Mouse (Mus musculus): ENCODE results near the gene Ntn1. TPM values are rescaled to one million over a fixed set of nuclear protein-coding genes. Genes with fewer than 3 reads are reported as not detected.

Gene Ntn1
- polyA plus RNA-seq, 1 experiment: 15.6 TPM

GRCm38 (mm10) chr11:68228941-68229665, 171.5 kb downstream of the Ntn1 start:
- no peaks in the 10 kb centered on the region for H3K36me3 ChIP-seq (ENCODE audit: control insufficient read depth, insufficient read depth)
- no peak overlapping the region for H3ac ChIP-seq (ENCODE audit: control insufficient read depth, insufficient read length)
- no peaks in the 10 kb centered on the region for H3K79me2 ChIP-seq (ENCODE audit: control insufficient read depth, insufficient read depth)
- no peak overlapping the region for H3K4me2 ChIP-seq (ENCODE audit: low read depth)
- no peaks in the 10 kb centered on the region for H3K27me3 ChIP-seq (ENCODE audit: control insufficient read depth, insufficient read depth, insufficient read length)
- H3K4me3 ChIP-seq: no peak overlapping the region
- TF ChIP-seq MYOD1 (IDR thresholded peaks at IDR 0.05; ENCODE audit: control insufficient read depth in 1 of 3, insufficient read length in 2 of 3, low read depth in 2 of 3) (no peak), USF1 (IDR thresholded peaks at IDR 0.05; ENCODE audit: low read depth) (no peak), MAX (IDR thresholded peaks at IDR 0.05; ENCODE audit: low read depth) (no peak), MYOG (IDR thresholded peaks at IDR 0.05; ENCODE audit: control insufficient read depth in 1 of 3, insufficient read depth in 1 of 3, insufficient read length in 2 of 3, low read depth in 2 of 3) (no peak), CEBPB (IDR thresholded peaks at IDR 0.05; ENCODE audit: insufficient read depth, poor library complexity, severe bottlenecking) (no peak), POLR2AphosphoS2 (IDR thresholded peaks at IDR 0.05; ENCODE audit: insufficient read length, low read depth) (no peak), TCF12 (IDR thresholded peaks at IDR 0.05; ENCODE audit: insufficient read depth, poor library complexity, severe bottlenecking) (no peak), POLR2A (IDR thresholded peaks at IDR 0.05; ENCODE audit: insufficient read length, low read depth) (no peak), TCF3 (IDR thresholded peaks at IDR 0.05; ENCODE audit: insufficient read length, low read depth) (no peak), SRF (IDR thresholded peaks at IDR 0.05; ENCODE audit: control insufficient read depth, insufficient read length, low read depth) (no peak), REST (IDR thresholded peaks at IDR 0.05; ENCODE audit: insufficient read depth, insufficient read length) (no peak), E2F4 (IDR thresholded peaks at IDR 0.05; ENCODE audit: insufficient read depth) (no peak)

- no peak for TF ChIP-seq USF1 (IDR thresholded peaks at IDR 0.05; ENCODE audit: low read depth)
- Histone ChIP-seq H3K36me3 (ENCODE audit: control insufficient read depth, insufficient read depth) (no peaks in the 10 kb centered on the region), H3K4me3 (no peak overlapping the region), H3K27me3 (ENCODE audit: control insufficient read depth, insufficient read depth, insufficient read length) (no peaks in the 10 kb centered on the region), H3K79me2 (ENCODE audit: control insufficient read depth, insufficient read depth) (no peaks in the 10 kb centered on the region), H3ac (ENCODE audit: control insufficient read depth, insufficient read length) (no peak overlapping the region), H3K4me2 (ENCODE audit: low read depth) (no peak overlapping the region)
Measured at GRCm38 (mm10) chr11:68227837-68228236, 172.8 kb downstream of the Ntn1 start.

DNA sequence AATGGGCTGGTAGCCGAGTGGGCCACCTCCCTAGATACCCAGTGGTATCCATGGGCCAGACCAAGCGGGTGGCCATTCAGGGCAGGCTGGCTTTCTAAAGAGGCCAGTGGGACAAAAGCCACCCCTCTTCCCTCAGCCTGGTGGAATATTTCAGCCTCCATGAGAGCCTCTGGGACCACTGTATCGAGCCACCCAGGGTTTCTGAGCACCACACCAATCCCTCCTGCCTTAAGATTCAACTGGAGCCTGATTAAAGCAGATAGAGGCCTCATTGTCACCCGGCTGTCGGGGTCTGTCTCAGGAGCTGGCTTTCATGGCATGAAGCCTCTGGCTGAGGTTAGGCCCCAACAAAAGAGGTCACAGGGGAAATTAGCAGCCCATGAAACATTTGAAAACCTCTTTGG, 174.0 kb downstream of the Ntn1 start:
- TF ChIP-seq SRF (IDR thresholded peaks at IDR 0.05; ENCODE audit: control insufficient read depth, insufficient read length, low read depth) (no peak), MYOD1 (IDR thresholded peaks at IDR 0.05; ENCODE audit: control insufficient read depth in 1 of 3, insufficient read length in 2 of 3, low read depth in 2 of 3) (no peak), POLR2A (IDR thresholded peaks at IDR 0.05; ENCODE audit: insufficient read length, low read depth) (no peak), MAX (IDR thresholded peaks at IDR 0.05; ENCODE audit: low read depth) (no peak), TCF12 (IDR thresholded peaks at IDR 0.05; ENCODE audit: insufficient read depth, poor library complexity, severe bottlenecking) (no peak), REST (IDR thresholded peaks at IDR 0.05; ENCODE audit: insufficient read depth, insufficient read length) (no peak), TCF3 (IDR thresholded peaks at IDR 0.05; ENCODE audit: insufficient read length, low read depth) (no peak), MYOG (IDR thresholded peaks at IDR 0.05; ENCODE audit: control insufficient read depth in 1 of 3, insufficient read depth in 1 of 3, insufficient read length in 2 of 3, low read depth in 2 of 3) (no peak), CEBPB (IDR thresholded peaks at IDR 0.05; ENCODE audit: insufficient read depth, poor library complexity, severe bottlenecking) (no peak), USF1 (IDR thresholded peaks at IDR 0.05; ENCODE audit: low read depth) (no peak), E2F4 (IDR thresholded peaks at IDR 0.05; ENCODE audit: insufficient read depth) (no peak)
- H3K36me3 ChIP-seq (ENCODE audit: control insufficient read depth, insufficient read depth): no peaks in the 10 kb centered on the region
- no peaks in the 10 kb centered on the region for H3K79me2 ChIP-seq (ENCODE audit: control insufficient read depth, insufficient read depth)
- H3K4me2 ChIP-seq (ENCODE audit: low read depth): no peak overlapping the region
- H3K4me3 ChIP-seq: no peak overlapping the region
- H3ac ChIP-seq (ENCODE audit: control insufficient read depth, insufficient read length): no peak overlapping the region
- no peaks in the 10 kb centered on the region for H3K27me3 ChIP-seq (ENCODE audit: control insufficient read depth, insufficient read depth, insufficient read length)

GRCm38 (mm10) chr11:68223143-68223542, 177.5 kb downstream of the Ntn1 start:
- Histone ChIP-seq H3ac (ENCODE audit: control insufficient read depth, insufficient read length) (no peak overlapping the region), H3K4me2 (ENCODE audit: low read depth) (no peak overlapping the region), H3K36me3 (ENCODE audit: control insufficient read depth, insufficient read depth) (no peaks in the 10 kb centered on the region), H3K27me3 (ENCODE audit: control insufficient read depth, insufficient read depth, insufficient read length) (no peaks in the 10 kb centered on the region), H3K4me3 (no peak overlapping the region), H3K79me2 (ENCODE audit: control insufficient read depth, insufficient read depth) (no peaks in the 10 kb centered on the region)
- TF ChIP-seq MAX (IDR thresholded peaks at IDR 0.05; ENCODE audit: low read depth) (no peak), POLR2A (IDR thresholded peaks at IDR 0.05; ENCODE audit: insufficient read length, low read depth) (no peak), E2F4 (IDR thresholded peaks at IDR 0.05; ENCODE audit: insufficient read depth) (no peak), TCF12 (IDR thresholded peaks at IDR 0.05; ENCODE audit: insufficient read depth, poor library complexity, severe bottlenecking) (no peak), CEBPB (IDR thresholded peaks at IDR 0.05; ENCODE audit: insufficient read depth, poor library complexity, severe bottlenecking) (no peak)

- TF ChIP-seq CEBPB (IDR thresholded peaks at IDR 0.05; ENCODE audit: insufficient read depth, poor library complexity, severe bottlenecking): no peak
- no peak for TF ChIP-seq MAX (IDR thresholded peaks at IDR 0.05; ENCODE audit: low read depth)
- no peak for TF ChIP-seq MYOG (IDR thresholded peaks at IDR 0.05; ENCODE audit: control insufficient read depth in 1 of 3, insufficient read depth in 1 of 3, insufficient read length in 2 of 3, low read depth in 2 of 3)
- TF ChIP-seq TCF12 (IDR thresholded peaks at IDR 0.05; ENCODE audit: insufficient read depth, poor library complexity, severe bottlenecking): no peak
- no peak for TF ChIP-seq USF1 (IDR thresholded peaks at IDR 0.05; ENCODE audit: low read depth)
- TF ChIP-seq SRF (IDR thresholded peaks at IDR 0.05; ENCODE audit: control insufficient read depth, insufficient read length, low read depth): no peak
- no peak for TF ChIP-seq E2F4 (IDR thresholded peaks at IDR 0.05; ENCODE audit: insufficient read depth)
- no peak for TF ChIP-seq POLR2A (IDR thresholded peaks at IDR 0.05; ENCODE audit: insufficient read length, low read depth)
- TF ChIP-seq REST (IDR thresholded peaks at IDR 0.05; ENCODE audit: insufficient read depth, insufficient read length): no peak
- no peak for TF ChIP-seq POLR2AphosphoS2 (IDR thresholded peaks at IDR 0.05; ENCODE audit: insufficient read length, low read depth)
- no peak for TF ChIP-seq MYOD1 (IDR thresholded peaks at IDR 0.05; ENCODE audit: control insufficient read depth in 1 of 3, insufficient read length in 2 of 3, low read depth in 2 of 3)
- no peak for TF ChIP-seq TCF3 (IDR thresholded peaks at IDR 0.05; ENCODE audit: insufficient read length, low read depth)
- Histone ChIP-seq H3K36me3 (ENCODE audit: control insufficient read depth, insufficient read depth) (no peaks in the 10 kb centered on the region), H3ac (ENCODE audit: control insufficient read depth, insufficient read length) (no peak overlapping the region), H3K27me3 (ENCODE audit: control insufficient read depth, insufficient read depth, insufficient read length) (no peaks in the 10 kb centered on the region), H3K4me3 (no peak overlapping the region), H3K79me2 (ENCODE audit: control insufficient read depth, insufficient read depth) (no peaks in the 10 kb centered on the region), H3K4me2 (ENCODE audit: low read depth) (no peak overlapping the region)
Measured at GRCm38 (mm10) chr11:68222209-68222608, 178.4 kb downstream of the Ntn1 start.

Measured in myocyte (in vitro differentiated cells).